Mouse (Mus musculus) midbrain, embryonic 15.5 days (tissue): ENCODE measurements around the gene Crybg2. TPM values are rescaled to one million over a fixed set of nuclear protein-coding genes. Genes with fewer than 3 reads are reported as not detected.

ENCODE experiments used
- ATAC-seq: fragments of 200-750 bp; cut with Nextera tagmentation; replicated peaks from 2 replicates; pipeline ENCODE4 v1.8.0; 2017; ENCODE audit warnings: moderate TSS enrichment
- H3K27ac ChIP-seq: fragments of 300-500 bp; sonication (generic); 2 replicates; pipeline ENCODE4 v1.5.1; 2015; ENCODE audit warnings: mild to moderate bottlenecking, inconsistent platforms
- H3K27me3 ChIP-seq: fragments of 300-500 bp; sonication (generic); replicated peaks from 2 replicates; pipeline ENCODE4 v1.6.1; 2015; ENCODE audit warnings: inconsistent platforms
- H3K36me3 ChIP-seq: fragments of 300-500 bp; sonication (generic); replicated peaks from 2 replicates; pipeline ENCODE4 v1.6.1; 2015; ENCODE audit warnings: inconsistent platforms
- H3K4me1 ChIP-seq: fragments of 300-500 bp; sonication (generic); 2 replicates; pipeline ENCODE4 v1.6.1; 2015; ENCODE audit warnings: inconsistent platforms
- H3K4me2 ChIP-seq: fragments of 300-500 bp; sonication (generic); 2 replicates; pipeline ENCODE4 v1.6.1; 2015; ENCODE audit warnings: inconsistent platforms, mild to moderate bottlenecking, moderate library complexity
- H3K4me3 ChIP-seq: fragments of 300-500 bp; sonication (generic); 2 replicates; pipeline ENCODE4 v1.5.1; 2015; ENCODE audit warnings: mild to moderate bottlenecking, inconsistent platforms
- H3K9ac ChIP-seq: fragments of 300-500 bp; sonication (generic); 2 replicates; pipeline ENCODE4 v1.6.1; 2015; ENCODE audit warnings: mild to moderate bottlenecking, inconsistent platforms
- H3K9me3 ChIP-seq: fragments of 300-500 bp; sonication (generic); 2 replicates; pipeline ENCODE4 v1.6.1; 2016; ENCODE audit warnings: inconsistent platforms
- WGBS: fragments of 180-500 bp; shearing (Covaris S2); methylation state at CpG from one replicate; pipeline ENCODE4 v1.1.7; 2015; ENCODE audit warnings: mixed read lengths; 5-methylcytosine and 5-hydroxymethylcytosine counted together
- polyA plus RNA-seq: library from polyadenylated mRNA; unstranded; fragments of >200 nt; fragmentation: Nextera tagmentation; extraction: Ambion mirVana; gene quantifications from 2 replicates; pipeline ENCODE4 v1.2.1, GENCODE M21; 2015

The Crybg2 gene
- polyA plus RNA-seq, 1 experiment from 2014 or later, result 4.2 TPM

DNA sequence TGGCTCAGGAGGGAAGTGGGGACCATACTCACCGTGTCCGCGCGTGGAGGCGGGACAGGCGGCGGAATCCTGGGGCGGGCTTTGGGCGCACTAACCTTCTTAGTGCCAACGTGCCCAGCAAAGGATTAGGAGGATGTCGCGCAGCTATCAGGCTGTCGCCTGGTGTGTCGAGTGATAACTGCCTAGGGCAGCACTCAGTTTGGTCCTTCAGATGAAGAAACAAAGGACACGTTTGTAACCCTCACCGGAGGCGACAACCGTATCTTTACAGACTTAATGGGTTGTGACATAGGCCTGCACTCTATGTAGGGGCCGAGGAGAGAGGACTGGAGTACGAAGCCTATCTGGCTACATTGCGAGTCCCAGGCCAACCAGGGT, 42.1 kb downstream of the Crybg2 start:
- Histone ChIP-seq H3K36me3 (no peaks in the 10 kb centered on the region), H3K27ac (peak overlapping the region; percentile 14; the same call in 1 of the 2 replicates), H3K27me3 (no peaks in the 10 kb centered on the region), H3K9ac (peak overlapping the region; percentile 39; the same call in 1 of the 2 replicates), H3K4me1 (peaks cover 8% of the 10 kb centered on the region), H3K9me3 (no peaks in the 10 kb centered on the region), H3K4me3 (peak overlapping the region; percentile 55), H3K4me2 (peak overlapping the region; percentile 59)
- WGBS, result 2% methylated on average over 21 of the region's 21 CpGs
- peak; percentile 73 for ATAC-seq

- Histone ChIP-seq H3K4me2 (no peak overlapping the region), H3K27ac (no peak overlapping the region), H3K9ac (no peak overlapping the region), H3K9me3 (no peaks in the 10 kb centered on the region), H3K27me3 (no peaks in the 10 kb centered on the region), H3K4me3 (no peak overlapping the region), H3K36me3 (no peaks in the 10 kb centered on the region), H3K4me1 (peaks cover 8% of the 10 kb centered on the region)
- 80% methylated on average over 7 of the region's 7 CpGs for WGBS
- ATAC-seq, result no peak
Observed at GRCm38 (mm10) chr4:134106105-134106504, 45.5 kb downstream of the Crybg2 start.

- Histone ChIP-seq H3K9ac (no peak overlapping the region), H3K36me3 (no peaks in the 10 kb centered on the region), H3K4me2 (no peak overlapping the region), H3K4me3 (no peak overlapping the region), H3K9me3 (no peaks in the 10 kb centered on the region), H3K27ac (no peak overlapping the region), H3K4me1 (peaks cover 7% of the 10 kb centered on the region), H3K27me3 (no peaks in the 10 kb centered on the region)
- ATAC-seq, result no peak
- 85% methylated on average over 7 of the region's 7 CpGs for WGBS
Observed at GRCm38 (mm10) chr4:134107730-134108129, 47.1 kb downstream of the Crybg2 start.

DNA sequence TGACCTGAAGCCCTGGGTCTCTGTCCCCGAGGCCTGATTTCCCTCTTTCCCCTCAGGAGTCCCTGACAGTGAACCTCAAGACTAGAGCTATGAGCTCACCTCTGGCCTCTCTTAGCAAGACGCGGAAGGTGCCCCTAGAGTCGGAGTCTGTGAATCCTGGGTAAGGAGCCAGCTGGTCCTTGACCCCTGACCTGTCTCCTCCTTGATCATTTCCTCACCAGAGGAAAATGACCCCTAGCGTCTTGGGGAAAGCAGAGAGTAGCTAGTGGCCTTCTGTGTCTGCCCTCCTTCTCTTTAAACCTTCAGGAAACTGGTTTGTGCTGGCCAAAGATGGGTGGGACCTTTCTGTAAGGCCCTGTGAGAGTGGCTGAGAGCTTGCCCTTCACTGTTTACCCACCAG, 47.6 kb downstream of the Crybg2 start:
- no peak overlapping the region for H3K4me3 ChIP-seq
- ATAC-seq, result no peak
- H3K27me3 ChIP-seq, result no peaks in the 10 kb centered on the region
- H3K27ac ChIP-seq, result no peak overlapping the region
- 69% methylated on average over 5 of the region's 5 CpGs for WGBS
- H3K36me3 ChIP-seq, result no peaks in the 10 kb centered on the region
- H3K4me1 ChIP-seq, result peaks cover 3% of the 10 kb centered on the region
- H3K9ac ChIP-seq, result no peak overlapping the region
- no peak overlapping the region for H3K4me2 ChIP-seq
- H3K9me3 ChIP-seq, result no peaks in the 10 kb centered on the region

DNA sequence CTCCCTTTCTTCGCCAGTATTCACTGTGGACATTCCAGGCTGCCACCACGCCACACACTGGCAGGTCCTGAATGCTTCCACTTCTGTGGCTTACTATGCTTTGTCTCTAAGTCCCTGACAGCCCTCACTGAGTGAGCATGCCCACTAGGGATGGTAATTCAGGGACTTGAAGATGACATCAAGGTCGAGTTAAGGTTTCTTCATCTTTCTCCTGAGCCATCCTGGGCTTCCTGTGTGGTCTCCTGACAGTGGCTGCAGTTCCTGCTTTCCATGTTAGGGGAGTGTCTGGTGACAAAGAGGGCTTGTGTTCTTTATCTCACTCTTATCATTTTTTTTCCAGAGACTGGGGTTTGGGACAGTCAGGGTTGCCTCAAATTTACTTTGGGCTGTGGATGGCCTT, 50.0 kb downstream of the Crybg2 start:
- H3K9ac ChIP-seq, result no peak overlapping the region
- H3K4me1 ChIP-seq, result no peaks in the 10 kb centered on the region

GRCm38 (mm10) chr4:134112403-134112802, 51.8 kb downstream of the Crybg2 start:
- no peaks in the 10 kb centered on the region for H3K36me3 ChIP-seq
- no peaks in the 10 kb centered on the region for H3K4me1 ChIP-seq
- H3K27ac ChIP-seq, result no peak overlapping the region
- 89% methylated on average over 6 of the region's 6 CpGs for WGBS
- H3K9me3 ChIP-seq, result no peaks in the 10 kb centered on the region
- H3K4me3 ChIP-seq, result no peak overlapping the region
- H3K4me2 ChIP-seq, result no peak overlapping the region
- no peak overlapping the region for H3K9ac ChIP-seq
- no peaks in the 10 kb centered on the region for H3K27me3 ChIP-seq
- ATAC-seq, result no peak

More for the DNA sequence above, 50.0 kb downstream of the Crybg2 start:
- Histone ChIP-seq H3K27ac (no peak overlapping the region), H3K36me3 (no peaks in the 10 kb centered on the region), H3K4me2 (no peak overlapping the region), H3K9me3 (no peaks in the 10 kb centered on the region), H3K27me3 (no peaks in the 10 kb centered on the region), H3K4me3 (no peak overlapping the region)
- ATAC-seq, result no peak
- WGBS, result 52% methylated on average over 3 of the region's 3 CpGs

DNA sequence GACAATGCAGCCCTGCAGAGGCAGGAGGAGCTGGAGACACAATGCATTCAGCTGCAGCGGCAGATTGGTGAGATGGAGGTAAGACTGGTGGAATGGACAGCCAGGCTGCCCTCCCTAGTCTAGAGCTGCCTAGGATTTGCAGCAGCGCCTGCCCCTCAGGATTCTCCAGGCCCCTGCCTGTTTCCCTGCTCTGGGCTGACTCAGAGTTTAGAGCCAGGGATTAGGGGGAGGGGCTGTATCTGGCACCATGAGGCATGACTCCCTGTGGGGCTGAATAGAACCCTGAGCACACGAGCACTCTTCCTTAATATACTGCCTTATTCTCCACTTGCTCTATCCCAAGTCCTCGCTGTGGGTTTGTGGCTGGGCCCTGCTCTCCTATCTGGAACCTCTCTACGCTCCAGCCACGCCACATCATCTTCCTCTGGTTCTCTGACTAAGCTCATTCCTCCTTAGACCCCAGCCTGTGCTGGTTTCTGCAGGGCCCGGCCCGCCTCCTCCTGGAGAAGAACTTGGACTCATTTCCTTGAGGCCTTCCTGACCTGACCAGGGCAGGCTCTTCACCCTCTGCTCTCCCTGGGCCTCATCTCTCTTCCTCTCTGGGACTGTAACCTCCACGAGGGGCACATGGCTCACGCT, 52.9 kb downstream of the Crybg2 start:
- no peaks in the 10 kb centered on the region for H3K4me1 ChIP-seq
- no peaks in the 10 kb centered on the region for H3K36me3 ChIP-seq
- H3K9ac ChIP-seq, result no peak overlapping the region
- ATAC-seq, result peak; percentile 54; the same call in 1 of the 2 replicates
- 46% methylated on average over 10 of the region's 10 CpGs for WGBS
- no peaks in the 10 kb centered on the region for H3K27me3 ChIP-seq
- no peak overlapping the region for H3K27ac ChIP-seq
- no peaks in the 10 kb centered on the region for H3K9me3 ChIP-seq
- H3K4me3 ChIP-seq, result no peak overlapping the region
- H3K4me2 ChIP-seq, result no peak overlapping the region

- no peak overlapping the region for H3K9ac ChIP-seq
- H3K9me3 ChIP-seq, result no peaks in the 10 kb centered on the region
- no peaks in the 10 kb centered on the region for H3K36me3 ChIP-seq
- H3K27ac ChIP-seq, result no peak overlapping the region
- H3K4me2 ChIP-seq, result no peak overlapping the region
- ATAC-seq, result no peak
- H3K27me3 ChIP-seq, result no peaks in the 10 kb centered on the region
- H3K4me1 ChIP-seq, result no peaks in the 10 kb centered on the region
- no peak overlapping the region for H3K4me3 ChIP-seq
- 92% methylated on average over 4 of the region's 4 CpGs for whole genome bisulfite sequencing
Observed at GRCm38 (mm10) chr4:134114038-134114437, 53.4 kb downstream of the Crybg2 start.

GRCm38 (mm10) chr4:134115215-134116144, 54.9 kb downstream of the Crybg2 start:
- no peak overlapping the region for H3K4me3 ChIP-seq
- H3K27ac ChIP-seq, result no peak overlapping the region
- 91% methylated on average over 16 of the region's 16 CpGs for WGBS
- no peak overlapping the region for H3K9ac ChIP-seq
- no peaks in the 10 kb centered on the region for H3K9me3 ChIP-seq
- no peak for ATAC-seq
- H3K4me2 ChIP-seq, result no peak overlapping the region
- H3K27me3 ChIP-seq, result no peaks in the 10 kb centered on the region
- no peaks in the 10 kb centered on the region for H3K4me1 ChIP-seq
- H3K36me3 ChIP-seq, result no peaks in the 10 kb centered on the region

- Histone ChIP-seq H3K4me3 (no peak overlapping the region), H3K9ac (no peak overlapping the region), H3K27ac (no peak overlapping the region), H3K36me3 (no peaks in the 10 kb centered on the region), H3K4me2 (no peak overlapping the region), H3K4me1 (no peaks in the 10 kb centered on the region), H3K9me3 (no peaks in the 10 kb centered on the region), H3K27me3 (no peaks in the 10 kb centered on the region)
- ATAC-seq, result no peak
- 86% methylated on average over 2 of the region's 2 CpGs for WGBS
Observed at GRCm38 (mm10) chr4:134116501-134116900, 55.9 kb downstream of the Crybg2 start.

GRCm38 (mm10) chr4:134117012-134117411, 56.4 kb downstream of the Crybg2 start:
- Histone ChIP-seq H3K4me3 (no peak overlapping the region), H3K27ac (no peak overlapping the region), H3K27me3 (no peaks in the 10 kb centered on the region), H3K9ac (no peak overlapping the region), H3K36me3 (no peaks in the 10 kb centered on the region), H3K4me2 (no peak overlapping the region), H3K9me3 (no peaks in the 10 kb centered on the region), H3K4me1 (no peaks in the 10 kb centered on the region)
- 86% methylated on average over 8 of the region's 8 CpGs for whole genome bisulfite sequencing
- no peak for ATAC-seq

DNA sequence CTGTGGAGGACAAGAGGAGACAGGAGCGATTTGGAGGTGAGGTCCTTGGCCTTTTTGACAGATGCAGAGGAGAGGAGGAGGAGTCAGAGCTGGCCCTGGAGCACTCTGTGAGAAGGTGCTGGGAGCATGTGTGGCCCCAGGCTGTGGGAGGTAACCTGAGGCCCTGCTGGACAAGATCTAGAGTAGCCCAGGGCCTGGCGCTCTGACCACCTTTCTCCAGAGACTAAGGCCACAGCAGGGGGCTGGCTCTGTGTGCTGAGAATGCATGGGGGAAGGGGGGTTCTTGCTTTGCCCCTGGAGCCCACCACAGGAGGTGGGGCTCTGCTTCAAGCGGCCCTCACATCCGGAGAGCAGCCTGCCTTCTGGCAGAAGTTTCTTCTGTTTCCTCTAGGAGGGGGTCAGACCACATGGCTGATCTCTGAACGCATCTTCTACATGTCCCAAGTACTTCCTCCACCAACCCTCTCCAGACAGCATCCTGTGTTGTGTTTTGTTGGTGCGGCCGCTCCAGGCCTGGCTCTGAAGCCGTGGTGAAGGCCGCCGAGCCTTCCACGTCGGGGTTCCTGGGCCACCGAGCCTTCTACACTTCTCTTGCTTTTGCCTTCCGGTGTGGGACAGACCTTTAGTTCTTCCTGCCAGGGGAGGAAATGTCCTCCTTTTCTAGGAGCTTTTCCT, 57.6 kb downstream of the Crybg2 start:
- no peak overlapping the region for H3K4me3 ChIP-seq
- H3K4me1 ChIP-seq, result no peaks in the 10 kb centered on the region
- H3K36me3 ChIP-seq, result no peaks in the 10 kb centered on the region
- 73% methylated on average over 14 of the region's 14 CpGs for WGBS
- H3K27ac ChIP-seq, result no peak overlapping the region
- no peaks in the 10 kb centered on the region for H3K27me3 ChIP-seq
- ATAC-seq, result no peak
- no peak overlapping the region for H3K9ac ChIP-seq
- no peak overlapping the region for H3K4me2 ChIP-seq
- H3K9me3 ChIP-seq, result no peaks in the 10 kb centered on the region
